Mouse (Mus musculus) kidney, embryonic 16.5 days (tissue): ENCODE data around the gene Dnajc16. TPM values are rescaled to one million over a fixed set of nuclear protein-coding genes. Genes with fewer than 3 reads are reported as not detected.
"Not testable (repeated sequence)": the region's sequence is repeated elsewhere in the genome, so short reads cannot be mapped to it uniquely, and the experiment has no call there.

Experiments used
- ATAC-seq: fragments of 200-750 bp; cut with Nextera tagmentation; 2 replicates; pipeline ENCODE4 v1.8.0; 2017; ENCODE audit warnings: moderate TSS enrichment; ENCODE audit not compliant: low FRiP score, low TSS enrichment
- H3K27ac ChIP-seq: fragments of 300-500 bp; sonication (generic); 2 replicates; pipeline ENCODE4 v1.5.1; 2014; ENCODE audit warnings: low read length
- H3K27me3 ChIP-seq: fragments of 300-500 bp; sonication (generic); 2 replicates; pipeline ENCODE4 v1.6.1; 2014; ENCODE audit warnings: low read length, control low read depth, mixed read lengths; ENCODE audit not compliant: insufficient read depth
- H3K36me3 ChIP-seq: fragments of 300-500 bp; sonication (generic); 2 replicates; pipeline ENCODE4 v1.6.1; 2014; ENCODE audit warnings: low read length, control low read depth, mixed read lengths; ENCODE audit not compliant: insufficient read depth
- H3K4me1 ChIP-seq: fragments of 300-500 bp; sonication (generic); 2 replicates; pipeline ENCODE4 v1.6.1; 2014; ENCODE audit warnings: low read length, control low read depth, mixed read lengths; ENCODE audit not compliant: insufficient read depth
- H3K4me2 ChIP-seq: fragments of 300-500 bp; sonication (generic); replicated peaks from 2 replicates; pipeline ENCODE4 v1.6.1; 2014; ENCODE audit warnings: low read depth, low read length
- H3K4me3 ChIP-seq: fragments of 300-500 bp; sonication (generic); 2 replicates; pipeline ENCODE4 v1.5.1; 2014; ENCODE audit warnings: mild to moderate bottlenecking, low read length
- H3K9ac ChIP-seq: fragments of 300-500 bp; sonication (generic); replicated peaks from 2 replicates; pipeline ENCODE4 v1.6.1; 2014; ENCODE audit warnings: low read length
- H3K9me3 ChIP-seq: fragments of 300-500 bp; sonication (generic); 2 replicates; pipeline ENCODE4 v1.6.1; 2016; ENCODE audit warnings: low read length, control low read depth
- WGBS: fragments of 180-500 bp; shearing (Covaris S2); extraction: QIAGEN DNeasy Blood & Tissue Kit; methylation state at CpG from one replicate; pipeline ENCODE4 v1.1.7; 2014; 5-methylcytosine and 5-hydroxymethylcytosine counted together
- polyA plus RNA-seq: library from polyadenylated mRNA; unstranded; fragments of >200 nt; fragmentation: Nextera tagmentation; extraction: Ambion mirVana; gene quantifications from 2 replicates; pipeline ENCODE4 v1.2.1, GENCODE M21; 2015

The Dnajc16 gene
- polyA plus RNA-seq, 1 experiment from 2014 or later = 5.4 TPM

GRCm38 (mm10) chr4:141789564-141790218, 1.0 kb downstream of the Dnajc16 start:
- H3K4me1 ChIP-seq = peaks cover 12% of the 10 kb centered on the region
- peak overlapping the region; percentile 96 for H3K9ac ChIP-seq
- ATAC-seq = no peak
- peak overlapping the region; percentile 96 for H3K4me3 ChIP-seq
- H3K4me2 ChIP-seq = peak overlapping the region; percentile 89
- H3K36me3 ChIP-seq = peaks cover 8% of the 10 kb centered on the region
- H3K27me3 ChIP-seq = no peaks in the 10 kb centered on the region
- H3K9me3 ChIP-seq = no peaks in the 10 kb centered on the region
- peak overlapping the region; percentile 74 for H3K27ac ChIP-seq
- whole genome bisulfite sequencing = 46% methylated on average over 3 of the region's 3 CpGs

GRCm38 (mm10) chr4:141787462-141787861, 3.3 kb downstream of the Dnajc16 start:
- Histone ChIP-seq H3K27me3 (no peaks in the 10 kb centered on the region), H3K4me2 (no peak overlapping the region), H3K9ac (no peak overlapping the region), H3K27ac (no peak overlapping the region), H3K9me3 (no peaks in the 10 kb centered on the region), H3K4me3 (no peak overlapping the region), H3K36me3 (peaks cover 29% of the 10 kb centered on the region), H3K4me1 (peaks cover 9% of the 10 kb centered on the region)
- 91% methylated on average over 7 of the region's 7 CpGs for WGBS
- no peak for ATAC-seq

- no peak overlapping the region for H3K4me3 ChIP-seq
- H3K9me3 ChIP-seq = no peaks in the 10 kb centered on the region
- H3K9ac ChIP-seq = no peak overlapping the region
- 46% methylated on average over 6 of the region's 6 CpGs for WGBS
- no peak for ATAC-seq
- no peak overlapping the region for H3K4me2 ChIP-seq
- no peak overlapping the region for H3K27ac ChIP-seq
- peaks cover 9% of the 10 kb centered on the region for H3K4me1 ChIP-seq
- no peaks in the 10 kb centered on the region for H3K27me3 ChIP-seq
- peaks cover 34% of the 10 kb centered on the region for H3K36me3 ChIP-seq
Observed at GRCm38 (mm10) chr4:141787046-141787445, 3.7 kb downstream of the Dnajc16 start.

GRCm38 (mm10) chr4:141786141-141786540, 4.6 kb downstream of the Dnajc16 start:
- ATAC-seq = no peak
- H3K27me3 ChIP-seq = no peaks in the 10 kb centered on the region
- H3K36me3 ChIP-seq = peaks cover 41% of the 10 kb centered on the region
- H3K9me3 ChIP-seq = no peaks in the 10 kb centered on the region
- H3K4me2 ChIP-seq = no peak overlapping the region
- no peak overlapping the region for H3K4me3 ChIP-seq
- 79% methylated on average over 13 of the region's 13 CpGs for WGBS
- H3K27ac ChIP-seq = no peak overlapping the region
- H3K9ac ChIP-seq = no peak overlapping the region
- peaks cover 8% of the 10 kb centered on the region for H3K4me1 ChIP-seq

- Histone ChIP-seq H3K27ac (no peak overlapping the region), H3K4me1 (peaks cover 4% of the 10 kb centered on the region), H3K9ac (no peak overlapping the region), H3K27me3 (no peaks in the 10 kb centered on the region), H3K9me3 (no peaks in the 10 kb centered on the region), H3K4me2 (no peak overlapping the region), H3K4me3 (no peak overlapping the region), H3K36me3 (peaks cover 51% of the 10 kb centered on the region)
- WGBS = 67% methylated on average over 5 of the region's 5 CpGs
- no peak for ATAC-seq
Observed at GRCm38 (mm10) chr4:141784835-141785234, 5.9 kb downstream of the Dnajc16 start.

- H3K9me3 ChIP-seq = no peaks in the 10 kb centered on the region
- WGBS = 90% methylated on average over 8 of the region's 8 CpGs
- H3K27me3 ChIP-seq = no peaks in the 10 kb centered on the region
- ATAC-seq = no peak
- no peak overlapping the region for H3K27ac ChIP-seq
- H3K4me1 ChIP-seq = no peaks in the 10 kb centered on the region
- H3K4me2 ChIP-seq = no peak overlapping the region
- peaks cover 64% of the 10 kb centered on the region for H3K36me3 ChIP-seq
- no peak overlapping the region for H3K9ac ChIP-seq
- H3K4me3 ChIP-seq = no peak overlapping the region
Observed at GRCm38 (mm10) chr4:141781201-141781985, 9.3 kb downstream of the Dnajc16 start.

- H3K9ac ChIP-seq = no peak overlapping the region
- no peak overlapping the region for H3K4me2 ChIP-seq
- H3K36me3 ChIP-seq = peaks cover 66% of the 10 kb centered on the region
- H3K4me1 ChIP-seq = no peaks in the 10 kb centered on the region
- H3K4me3 ChIP-seq = no peak overlapping the region
- ATAC-seq = no peak
- no peaks in the 10 kb centered on the region for H3K9me3 ChIP-seq
- H3K27me3 ChIP-seq = no peaks in the 10 kb centered on the region
- no peak overlapping the region for H3K27ac ChIP-seq
- 90% methylated on average over 8 of the region's 8 CpGs for WGBS
Observed at GRCm38 (mm10) chr4:141779828-141780227, 10.9 kb downstream of the Dnajc16 start.

- H3K27ac ChIP-seq, H3K4me1 ChIP-seq, H3K27me3 ChIP-seq, H3K4me2 ChIP-seq, H3K9me3 ChIP-seq, H3K4me3 ChIP-seq, ATAC-seq, H3K9ac ChIP-seq: not testable (repeated sequence)
- peaks cover 70% of the 10 kb centered on the region for H3K36me3 ChIP-seq
- 90% methylated on average over 4 of the region's 4 CpGs for WGBS
Observed at GRCm38 (mm10) chr4:141773019-141773418, 17.7 kb downstream of the Dnajc16 start.

- no peak for ATAC-seq
- H3K27me3 ChIP-seq = no peaks in the 10 kb centered on the region
- H3K27ac ChIP-seq = no peak overlapping the region
- 93% methylated on average over 8 of the region's 8 CpGs for WGBS
- no peak overlapping the region for H3K4me3 ChIP-seq
- peaks cover 4% of the 10 kb centered on the region for H3K4me1 ChIP-seq
- H3K9ac ChIP-seq = no peak overlapping the region
- H3K4me2 ChIP-seq = no peak overlapping the region
- peaks cover 72% of the 10 kb centered on the region for H3K36me3 ChIP-seq
- no peaks in the 10 kb centered on the region for H3K9me3 ChIP-seq
Observed at GRCm38 (mm10) chr4:141771823-141772222, 18.9 kb downstream of the Dnajc16 start.

GRCm38 (mm10) chr4:141769501-141770160, 21.1 kb downstream of the Dnajc16 start:
- Histone ChIP-seq H3K27me3 (no peaks in the 10 kb centered on the region), H3K9me3 (no peaks in the 10 kb centered on the region), H3K4me3 (no peak overlapping the region), H3K4me2 (no peak overlapping the region), H3K36me3 (peaks cover 74% of the 10 kb centered on the region), H3K27ac (no peak overlapping the region), H3K9ac (no peak overlapping the region), H3K4me1 (peaks cover 9% of the 10 kb centered on the region)
- ATAC-seq = no peak
- 85% methylated on average over 8 of the region's 8 CpGs for WGBS
